9 mouse cellular contexts compared by ENCODE assay signal in genomic region chr1:71763530-71763929, GRCm38 (mm10).
DNase-seq lines count a peak whose midpoint lies in the region; ATAC-seq and TF ChIP-seq lines count a peak whose summit lies in the region.
"Had no signal": no experiment of that assay in that cellular context is flagged by ENCODE, and none has a peak within 500 bp of the region (broad histone marks: within the 10 kb centered on the region; RNA-seq: fewer than 3 reads in every experiment).

No protein-coding gene starts in this region.

- WGBS in kidney, postnatal 0 days: 32% methylated on average over 2 of the region's 2 CpGs

- ATAC-seq in kidney, postnatal 0 days (replicated peaks; ENCODE audit: low FRiP score, low read depth): no peak; the same call in 1 of the 2 replicates

- H3K36me3 ChIP-seq in kidney, postnatal 0 days (ENCODE audit: insufficient read depth, low read length): no peaks in the 10 kb centered on the region
- H3K36me3 ChIP-seq: embryonic facial prominence, embryonic 13.5 days had no signal

- H3K27ac ChIP-seq in kidney, postnatal 0 days: no peak overlapping the region
- H3K27ac ChIP-seq: embryonic facial prominence, embryonic 13.5 days had no signal

- no peak for TF ChIP-seq CTCF in kidney, postnatal 0 days (IDR thresholded peaks at IDR 0.05; ENCODE audit: low read depth)

- DNase-seq in embryo, embryonic 10.5 days (ENCODE audit: low spot score): peak; percentile 13
- no peak for DNase-seq in embryo, embryonic 9.5 days (ENCODE audit: extremely low spot score)
- DNase-seq in layer of hippocampus, adult 11-12 months (ENCODE audit: low spot score): peak; percentile 10
- DNase-seq in layer of hippocampus, postnatal 10 days (ENCODE audit: low spot score in 2 of 2): no peak
- DNase-seq in Muller cell, postnatal 12 days (ENCODE audit: inconsistent ontology term): peak; percentile 91
- peak; percentile 83 for DNase-seq in kidney, postnatal 0 days (ENCODE audit: low spot score)
- DNase-seq in right cerebral cortex, adult 2 months (ENCODE audit: low spot score in 2 of 2): no peak
- no peak for DNase-seq in ovary, postnatal 14 days (ENCODE audit: low spot score)

- H3K4me3 ChIP-seq in kidney, postnatal 0 days (replicated peaks; ENCODE audit: low read depth, low read length): no peak overlapping the region
- H3K4me3 ChIP-seq: embryonic facial prominence, embryonic 13.5 days had no signal

- no peak overlapping the region for H3K4me2 ChIP-seq in kidney, postnatal 0 days (ENCODE audit: low read length)
- H3K4me2 ChIP-seq: embryonic facial prominence, embryonic 13.5 days had no signal

- H3K4me1 ChIP-seq in kidney, postnatal 0 days (replicated peaks; ENCODE audit: insufficient read depth, low read length): no peaks in the 10 kb centered on the region
- H3K4me1 ChIP-seq: embryonic facial prominence, embryonic 13.5 days had no signal

- H3K27me3 ChIP-seq in kidney, postnatal 0 days (ENCODE audit: insufficient read depth, low read length): no peaks in the 10 kb centered on the region
- H3K27me3 ChIP-seq: embryonic facial prominence, embryonic 13.5 days had no signal

- H3K9ac ChIP-seq in kidney, postnatal 0 days (ENCODE audit: low read depth, low read length): no peak overlapping the region
- H3K9ac ChIP-seq: embryonic facial prominence, embryonic 13.5 days had no signal

- no peaks in the 10 kb centered on the region for H3K9me3 ChIP-seq in kidney, postnatal 0 days (replicated peaks; ENCODE audit: low read length)
- H3K9me3 ChIP-seq: embryonic facial prominence, embryonic 13.5 days had no signal

Comparison
In these comparisons a context has a peak if more than half of its experiments do, and no peak if none do; other contexts are left out.
1. DNase-seq: peak in embryo, embryonic 10.5 days (single experiment), layer of hippocampus, adult 11-12 months (single experiment), Muller cell, postnatal 12 days (single experiment) and kidney, postnatal 0 days (single experiment); none in embryo, embryonic 9.5 days (single experiment), layer of hippocampus, postnatal 10 days (0 of 2), right cerebral cortex, adult 2 months (0 of 2) and ovary, postnatal 14 days (single experiment).